Mouse (Mus musculus): Measurements from ENCODE around the gene Matn4. TPM values are rescaled to one million over a fixed set of nuclear protein-coding genes. Genes with fewer than 3 reads are reported as not detected.

The Matn4 gene
- 1.1 and 2.0 TPM in 2 replicates for polyA plus RNA-seq (2014; fragmentation: Nextera tagmentation; extraction: Ambion mirVana)

- Histone ChIP-seq H3K27ac (ENCODE audit: low read length) (no peak within 1 kb of the TSS), H3K4me2 (replicated peaks; ENCODE audit: low read depth, low read length) (peak within 1 kb of the TSS; percentile 49), H3K9me3 (ENCODE audit: control insufficient read depth, low read depth, low read length) (no peaks in the 10 kb centered on the region), H3K4me1 (ENCODE audit: control insufficient read depth, insufficient read depth, low read length) (peaks cover 17% of the 10 kb centered on the region; the same call in 1 of the 2 replicates), H3K36me3 (ENCODE audit: control insufficient read depth, insufficient read depth, low read length) (no peaks in the 10 kb centered on the region), H3K9ac (replicated peaks; ENCODE audit: low read depth, low read length) (peak within 1 kb of the TSS; percentile 19; the same call in 1 of the 2 replicates), H3K4me3 (ENCODE audit: low read depth, low read length) (peak within 1 kb of the TSS; percentile 33), H3K27me3 (ENCODE audit: control insufficient read depth, insufficient read depth, low read length) (peaks cover 32% of the 10 kb centered on the region)
- 5% methylated on average over 9 of the region's 9 CpGs for WGBS
- no peak for ATAC-seq (ENCODE audit: insufficient number of reproducible peaks, insufficient read depth, low FRiP score, low read depth)
Measured at GRCm38 (mm10) chr2:164405060-164405459, at the start of gene Matn4. Matn4 (minus strand) TSS chr2:164405160.

GRCm38 (mm10) chr2:164453887-164454500 is 49.0 kb upstream of the Matn4 start:
- H3K4me1 ChIP-seq (ENCODE audit: control insufficient read depth, insufficient read depth, low read length) = peaks cover 21% of the 10 kb centered on the region

GRCm38 (mm10) chr2:164453047-164453757 is 48.2 kb upstream of the Matn4 start:
- 69% methylated on average over 14 of the region's 14 CpGs for WGBS

More at GRCm38 (mm10) chr2:164453887-164454500, 49.0 kb upstream of the Matn4 start:
- Histone ChIP-seq H3K9me3 (ENCODE audit: control insufficient read depth, low read depth, low read length) (no peaks in the 10 kb centered on the region), H3K9ac (replicated peaks; ENCODE audit: low read depth, low read length) (no peak overlapping the region), H3K4me2 (replicated peaks; ENCODE audit: low read depth, low read length) (no peak overlapping the region), H3K27ac (ENCODE audit: low read length) (no peak overlapping the region), H3K36me3 (ENCODE audit: control insufficient read depth, insufficient read depth, low read length) (no peaks in the 10 kb centered on the region), H3K27me3 (ENCODE audit: control insufficient read depth, insufficient read depth, low read length) (no peaks in the 10 kb centered on the region), H3K4me3 (ENCODE audit: low read depth, low read length) (no peak overlapping the region)
- WGBS = 69% methylated on average over 7 of the region's 7 CpGs
- ATAC-seq (ENCODE audit: insufficient number of reproducible peaks, insufficient read depth, low FRiP score, low read depth) = no peak

GRCm38 (mm10) chr2:164452000-164452676 is 47.2 kb upstream of the Matn4 start:
- no peak overlapping the region for H3K9ac ChIP-seq (replicated peaks; ENCODE audit: low read depth, low read length)
- no peak overlapping the region for H3K4me3 ChIP-seq (ENCODE audit: low read depth, low read length)
- H3K9me3 ChIP-seq (ENCODE audit: control insufficient read depth, low read depth, low read length) = no peaks in the 10 kb centered on the region
- no peaks in the 10 kb centered on the region for H3K36me3 ChIP-seq (ENCODE audit: control insufficient read depth, insufficient read depth, low read length)
- peaks cover 21% of the 10 kb centered on the region for H3K4me1 ChIP-seq (ENCODE audit: control insufficient read depth, insufficient read depth, low read length)
- 50% methylated on average over 13 of the region's 13 CpGs for WGBS
- ATAC-seq (ENCODE audit: insufficient number of reproducible peaks, insufficient read depth, low FRiP score, low read depth) = no peak
- no peak overlapping the region for H3K4me2 ChIP-seq (replicated peaks; ENCODE audit: low read depth, low read length)
- H3K27me3 ChIP-seq (ENCODE audit: control insufficient read depth, insufficient read depth, low read length) = no peaks in the 10 kb centered on the region
- H3K27ac ChIP-seq (ENCODE audit: low read length) = no peak overlapping the region

More at GRCm38 (mm10) chr2:164453047-164453757, 48.2 kb upstream of the Matn4 start:
- no peak for ATAC-seq (ENCODE audit: insufficient number of reproducible peaks, insufficient read depth, low FRiP score, low read depth)
- H3K9ac ChIP-seq (replicated peaks; ENCODE audit: low read depth, low read length) = no peak overlapping the region
- H3K4me3 ChIP-seq (ENCODE audit: low read depth, low read length) = no peak overlapping the region
- H3K9me3 ChIP-seq (ENCODE audit: control insufficient read depth, low read depth, low read length) = no peaks in the 10 kb centered on the region
- no peak overlapping the region for H3K27ac ChIP-seq (ENCODE audit: low read length)
- H3K36me3 ChIP-seq (ENCODE audit: control insufficient read depth, insufficient read depth, low read length) = no peaks in the 10 kb centered on the region
- H3K4me2 ChIP-seq (replicated peaks; ENCODE audit: low read depth, low read length) = no peak overlapping the region
- H3K4me1 ChIP-seq (ENCODE audit: control insufficient read depth, insufficient read depth, low read length) = peaks cover 21% of the 10 kb centered on the region
- no peaks in the 10 kb centered on the region for H3K27me3 ChIP-seq (ENCODE audit: control insufficient read depth, insufficient read depth, low read length)

- Histone ChIP-seq H3K27me3 (ENCODE audit: control insufficient read depth, insufficient read depth, low read length) (no peaks in the 10 kb centered on the region), H3K9me3 (ENCODE audit: control insufficient read depth, low read depth, low read length) (no peaks in the 10 kb centered on the region), H3K4me3 (ENCODE audit: low read depth, low read length) (no peak overlapping the region), H3K36me3 (ENCODE audit: control insufficient read depth, insufficient read depth, low read length) (no peaks in the 10 kb centered on the region), H3K9ac (replicated peaks; ENCODE audit: low read depth, low read length) (no peak overlapping the region), H3K27ac (ENCODE audit: low read length) (no peak overlapping the region), H3K4me1 (ENCODE audit: control insufficient read depth, insufficient read depth, low read length) (no peaks in the 10 kb centered on the region), H3K4me2 (replicated peaks; ENCODE audit: low read depth, low read length) (no peak overlapping the region)
- no peak for ATAC-seq (ENCODE audit: insufficient number of reproducible peaks, insufficient read depth, low FRiP score, low read depth)
- WGBS = 72% methylated on average over 14 of the region's 14 CpGs
Measured at GRCm38 (mm10) chr2:164449341-164450042, 44.5 kb upstream of the Matn4 start.

- no peak overlapping the region for H3K9ac ChIP-seq (replicated peaks; ENCODE audit: low read depth, low read length)
- no peaks in the 10 kb centered on the region for H3K36me3 ChIP-seq (ENCODE audit: control insufficient read depth, insufficient read depth, low read length)
- no peaks in the 10 kb centered on the region for H3K9me3 ChIP-seq (ENCODE audit: control insufficient read depth, low read depth, low read length)
- no peaks in the 10 kb centered on the region; the same call in 1 of the 2 replicates for H3K4me1 ChIP-seq (ENCODE audit: control insufficient read depth, insufficient read depth, low read length)
- no peak overlapping the region for H3K4me3 ChIP-seq (ENCODE audit: low read depth, low read length)
- WGBS = 63% methylated on average over 5 of the region's 5 CpGs
- no peak overlapping the region for H3K4me2 ChIP-seq (replicated peaks; ENCODE audit: low read depth, low read length)
- no peak overlapping the region for H3K27ac ChIP-seq (ENCODE audit: low read length)
- no peaks in the 10 kb centered on the region for H3K27me3 ChIP-seq (ENCODE audit: control insufficient read depth, insufficient read depth, low read length)
- no peak for ATAC-seq (ENCODE audit: insufficient number of reproducible peaks, insufficient read depth, low FRiP score, low read depth)
Measured at GRCm38 (mm10) chr2:164448921-164449320, 44.0 kb upstream of the Matn4 start.

GRCm38 (mm10) chr2:164448140-164448539 is 43.2 kb upstream of the Matn4 start:
- Histone ChIP-seq H3K9ac (replicated peaks; ENCODE audit: low read depth, low read length) (no peak overlapping the region), H3K27ac (ENCODE audit: low read length) (no peak overlapping the region), H3K4me1 (ENCODE audit: control insufficient read depth, insufficient read depth, low read length) (peaks cover 6% of the 10 kb centered on the region; the same call in 1 of the 2 replicates), H3K36me3 (ENCODE audit: control insufficient read depth, insufficient read depth, low read length) (no peaks in the 10 kb centered on the region), H3K27me3 (ENCODE audit: control insufficient read depth, insufficient read depth, low read length) (no peaks in the 10 kb centered on the region), H3K4me3 (ENCODE audit: low read depth, low read length) (no peak overlapping the region), H3K4me2 (replicated peaks; ENCODE audit: low read depth, low read length) (no peak overlapping the region), H3K9me3 (ENCODE audit: control insufficient read depth, low read depth, low read length) (no peaks in the 10 kb centered on the region)
- 90% methylated on average over 1 of the region's 1 CpGs for WGBS
- ATAC-seq (ENCODE audit: insufficient number of reproducible peaks, insufficient read depth, low FRiP score, low read depth) = no peak

- Histone ChIP-seq H3K9ac (replicated peaks; ENCODE audit: low read depth, low read length) (no peak overlapping the region), H3K27ac (ENCODE audit: low read length) (no peak overlapping the region), H3K27me3 (ENCODE audit: control insufficient read depth, insufficient read depth, low read length) (no peaks in the 10 kb centered on the region), H3K36me3 (ENCODE audit: control insufficient read depth, insufficient read depth, low read length) (no peaks in the 10 kb centered on the region), H3K4me1 (ENCODE audit: control insufficient read depth, insufficient read depth, low read length) (peaks cover 11% of the 10 kb centered on the region; the same call in 1 of the 2 replicates), H3K4me2 (replicated peaks; ENCODE audit: low read depth, low read length) (no peak overlapping the region), H3K4me3 (ENCODE audit: low read depth, low read length) (no peak overlapping the region), H3K9me3 (ENCODE audit: control insufficient read depth, low read depth, low read length) (no peaks in the 10 kb centered on the region)
- 67% methylated on average over 3 of the region's 3 CpGs for WGBS
- no peak for ATAC-seq (ENCODE audit: insufficient number of reproducible peaks, insufficient read depth, low FRiP score, low read depth)
Measured at GRCm38 (mm10) chr2:164446086-164446469, 41.1 kb upstream of the Matn4 start.
